Comparison of ENCODE assay signal across 9 mouse cellular contexts in genomic region chr7:97297466-97297865, GRCm38 (mm10). TPM values are rescaled to one million over a fixed set of nuclear protein-coding genes. Genes with fewer than 3 reads are reported as not detected.
DNase-seq lines count a peak whose midpoint lies in the region; TF ChIP-seq lines count a peak whose summit lies in the region.
"Had no signal": no experiment of that assay in that cellular context is flagged by ENCODE, and none has a peak within 500 bp of the region (broad histone marks: within the 10 kb centered on the region; RNA-seq: fewer than 3 reads in every experiment).

No protein-coding gene starts in this region.

- TF ChIP-seq POLR2A in cortical plate, adult 2 months (IDR thresholded peaks at IDR 0.05; ENCODE audit: extremely low read depth, insufficient read depth, low read length) = no peak

- H3K4me1 ChIP-seq in cortical plate, adult 2 months (ENCODE audit: control insufficient read depth, insufficient read depth, low read length) = no peaks in the 10 kb centered on the region
- H3K4me1 ChIP-seq: limb, embryonic 13.5 days had no signal

- peak; percentile 69 for TF ChIP-seq CTCF in cortical plate, adult 2 months (IDR thresholded peaks at IDR 0.05; ENCODE audit: extremely low read depth, insufficient read depth, low read length)
- peak; percentile 97 for TF ChIP-seq CTCF in layer of hippocampus, adult 2 months (conservative IDR thresholded peaks at IDR 0.05)

- no peak overlapping the region for H3K27ac ChIP-seq in cortical plate, adult 2 months (ENCODE audit: insufficient read depth, low read length)
- H3K27ac ChIP-seq in layer of hippocampus, adult 2 months = no peak overlapping the region
- H3K27ac ChIP-seq: limb, embryonic 13.5 days had no signal

- peak; percentile 54 to 90 for DNase-seq in adrenal gland, adult (ENCODE audit: inconsistent age in 2 of 2, low spot score in 1 of 2)
- DNase-seq in adrenal gland, postnatal 4 days (ENCODE audit: low spot score in 2 of 2) = no peak
- DNase-seq in T-cell, adult 2 months (ENCODE audit: low spot score) = peak; percentile 20
- peak; percentile 35 to 76 for DNase-seq in heart, adult 9 months (ENCODE audit: low spot score in 2 of 2)
- peak; percentile 65 to 77 for DNase-seq in layer of hippocampus, adult 2 months (ENCODE audit: low spot score in 2 of 2)
- peak; percentile 78 for DNase-seq in lung, postnatal 10 days
- peak; percentile 81 to 84 for DNase-seq in right cerebral cortex, adult 2 months (ENCODE audit: low spot score in 2 of 2)

- no peak overlapping the region for H3K4me3 ChIP-seq in cortical plate, adult 2 months (ENCODE audit: insufficient read depth, low read length)
- H3K4me3 ChIP-seq in layer of hippocampus, adult 2 months = no peak overlapping the region
- H3K4me3 ChIP-seq: limb, embryonic 13.5 days had no signal

RNA-seq across cellular contexts. Expression of gene Usp35, which starts 34.4 kb away (rescaled TPM):
- total RNA-seq in adrenal gland, postnatal 4 days (2021) = 1 to 10 TPM; 8.5 to 8.6 TPM
- polyA plus RNA-seq in cortical plate, adult 2 months (2012; rRNA removed) = 15.9 and 16.4 TPM in 2 replicates
- 10 to 100 TPM; 14.3 to 14.6 TPM for total RNA-seq in layer of hippocampus, adult 2 months (2021)

RNA-seq across cellular contexts. Expression of gene Kctd21, which starts 34.7 kb away (rescaled TPM):
- 1 to 10 TPM; 2.2 to 3.3 TPM for total RNA-seq in adrenal gland, postnatal 4 days (2021)
- polyA plus RNA-seq in cortical plate, adult 2 months (2012; rRNA removed) = 14.3 and 14.8 TPM in 2 replicates
- total RNA-seq in layer of hippocampus, adult 2 months (2021) = 10 to 100 TPM; 13.2 to 14.5 TPM

Comparison
In these comparisons a context has a peak if more than half of its experiments do, and no peak if none do; other contexts are left out.
1. DNase-seq: peak in adrenal gland, adult (2 of 2), T-cell, adult 2 months (single experiment), heart, adult 9 months (2 of 2), layer of hippocampus, adult 2 months (2 of 2), lung, postnatal 10 days (single experiment) and right cerebral cortex, adult 2 months (2 of 2); none in adrenal gland, postnatal 4 days (0 of 2).